Mouse (Mus musculus): ENCODE results near the gene Prtg. TPM values are rescaled to one million over a fixed set of nuclear protein-coding genes. Genes with fewer than 3 reads are reported as not detected.

The Prtg gene
- total and polyA plus RNA-seq, 2 experiments from 2014 or later = 0.32 to 0.93 TPM

GRCm38 (mm10) chr9:72931166-72931790, 124.6 kb downstream of the Prtg start:
- no peak overlapping the region for H3K4me2 ChIP-seq (ENCODE audit: low read depth, low read length, poor library complexity, severe bottlenecking)
- H3K36me3 ChIP-seq (ENCODE audit: insufficient read depth, low read length) = no peaks in the 10 kb centered on the region
- no peak overlapping the region for H3K4me3 ChIP-seq (ENCODE audit: low read depth, low read length)
- no peaks in the 10 kb centered on the region for H3K9me3 ChIP-seq (ENCODE audit: low read length)
- DNase-seq (ENCODE audit: low spot score) (no peak), ATAC-seq (ENCODE audit: low FRiP score) (no peak)
- H3K4me1 ChIP-seq (ENCODE audit: insufficient read depth, low read length) = peaks cover 6% of the 10 kb centered on the region
- no peaks in the 10 kb centered on the region for H3K27me3 ChIP-seq (ENCODE audit: insufficient read depth, low read length)
- no peak overlapping the region for H3K9ac ChIP-seq (replicated peaks; ENCODE audit: low read length, poor library complexity, severe bottlenecking)
- TF ChIP-seq CTCF (IDR thresholded peaks at IDR 0.05) = no peak
- no peak overlapping the region for H3K27ac ChIP-seq (ENCODE audit: low read depth, low read length)
- 85% methylated on average over 13 of the region's 13 CpGs for WGBS

- H3K4me2 ChIP-seq (ENCODE audit: low read depth, low read length, poor library complexity, severe bottlenecking) = no peak overlapping the region
- no peaks in the 10 kb centered on the region for H3K27me3 ChIP-seq (ENCODE audit: insufficient read depth, low read length)
- H3K4me1 ChIP-seq (ENCODE audit: insufficient read depth, low read length) = no peaks in the 10 kb centered on the region
- WGBS = 89% methylated on average over 4 of the region's 4 CpGs
- H3K4me3 ChIP-seq (ENCODE audit: low read depth, low read length) = no peak overlapping the region
- no peak for ATAC-seq (ENCODE audit: low FRiP score)
- H3K36me3 ChIP-seq (ENCODE audit: insufficient read depth, low read length) = no peaks in the 10 kb centered on the region
- TF ChIP-seq CTCF (IDR thresholded peaks at IDR 0.05) = 0 out of 2 replicates have a peak, but pooled peaks have one; percentile 18
- H3K9ac ChIP-seq (replicated peaks; ENCODE audit: low read length, poor library complexity, severe bottlenecking) = no peak overlapping the region
- H3K9me3 ChIP-seq (ENCODE audit: low read length) = no peaks in the 10 kb centered on the region
- H3K27ac ChIP-seq (ENCODE audit: low read depth, low read length) = no peak overlapping the region
- no peak for DNase-seq (ENCODE audit: low spot score)
Measured at GRCm38 (mm10) chr9:72935309-72935708, 128.6 kb downstream of the Prtg start.

GRCm38 (mm10) chr9:72936301-72936700, 129.6 kb downstream of the Prtg start:
- Histone ChIP-seq H3K27me3 (ENCODE audit: insufficient read depth, low read length) (no peaks in the 10 kb centered on the region), H3K4me1 (ENCODE audit: insufficient read depth, low read length) (no peaks in the 10 kb centered on the region), H3K9ac (replicated peaks; ENCODE audit: low read length, poor library complexity, severe bottlenecking) (no peak overlapping the region), H3K4me2 (ENCODE audit: low read depth, low read length, poor library complexity, severe bottlenecking) (no peak overlapping the region), H3K36me3 (ENCODE audit: insufficient read depth, low read length) (no peaks in the 10 kb centered on the region), H3K9me3 (ENCODE audit: low read length) (no peaks in the 10 kb centered on the region), H3K4me3 (ENCODE audit: low read depth, low read length) (no peak overlapping the region), H3K27ac (ENCODE audit: low read depth, low read length) (no peak overlapping the region)
- ATAC-seq (ENCODE audit: low FRiP score) (no peak), DNase-seq (ENCODE audit: low spot score) (no peak)
- WGBS = 72% methylated on average over 2 of the region's 2 CpGs
- no peak for TF ChIP-seq CTCF (IDR thresholded peaks at IDR 0.05)

- TF ChIP-seq CTCF (IDR thresholded peaks at IDR 0.05) = peak; percentile 49
- Histone ChIP-seq H3K4me1 (ENCODE audit: insufficient read depth, low read length) (no peaks in the 10 kb centered on the region), H3K36me3 (ENCODE audit: insufficient read depth, low read length) (peaks cover 11% of the 10 kb centered on the region), H3K27ac (ENCODE audit: low read depth, low read length) (no peak overlapping the region), H3K9me3 (ENCODE audit: low read length) (no peaks in the 10 kb centered on the region), H3K4me3 (ENCODE audit: low read depth, low read length) (no peak overlapping the region), H3K4me2 (ENCODE audit: low read depth, low read length, poor library complexity, severe bottlenecking) (no peak overlapping the region), H3K9ac (replicated peaks; ENCODE audit: low read length, poor library complexity, severe bottlenecking) (no peak overlapping the region), H3K27me3 (ENCODE audit: insufficient read depth, low read length) (no peaks in the 10 kb centered on the region)
- WGBS = 62% methylated on average over 3 of the region's 3 CpGs
- ATAC-seq (ENCODE audit: low FRiP score) (no peak), DNase-seq (ENCODE audit: low spot score) (no peak)
Measured at GRCm38 (mm10) chr9:72943424-72943823, 136.8 kb downstream of the Prtg start.

DNA sequence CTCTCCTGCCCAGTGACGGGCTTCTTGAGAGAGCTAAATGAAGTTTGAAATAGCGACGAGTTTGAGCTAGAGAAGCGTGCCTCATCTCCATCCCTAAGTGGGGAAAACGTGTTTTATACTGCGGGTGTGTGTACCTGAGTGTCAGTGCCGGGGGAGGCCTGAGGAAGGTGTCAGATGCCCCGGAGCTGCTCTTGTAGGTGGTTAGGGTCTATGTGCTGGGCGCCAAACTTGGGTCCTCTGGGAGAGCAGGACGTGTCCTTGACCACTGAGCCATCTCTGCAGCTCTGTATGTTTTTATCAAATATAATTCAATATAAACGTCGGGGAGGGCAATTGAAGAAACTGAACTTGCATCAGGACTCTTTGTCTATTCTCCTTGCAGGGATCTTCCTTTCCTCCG, 137.6 kb downstream of the Prtg start:
- H3K9me3 ChIP-seq (ENCODE audit: low read length) = no peaks in the 10 kb centered on the region
- H3K27me3 ChIP-seq (ENCODE audit: insufficient read depth, low read length) = no peaks in the 10 kb centered on the region
- no peak overlapping the region for H3K4me3 ChIP-seq (ENCODE audit: low read depth, low read length)
- H3K4me2 ChIP-seq (ENCODE audit: low read depth, low read length, poor library complexity, severe bottlenecking) = no peak overlapping the region
- ATAC-seq (ENCODE audit: low FRiP score) = no peak
- H3K36me3 ChIP-seq (ENCODE audit: insufficient read depth, low read length) = peaks cover 11% of the 10 kb centered on the region
- no peak overlapping the region for H3K9ac ChIP-seq (replicated peaks; ENCODE audit: low read length, poor library complexity, severe bottlenecking)
- 93% methylated on average over 13 of the region's 13 CpGs for WGBS
- no peak overlapping the region for H3K27ac ChIP-seq (ENCODE audit: low read depth, low read length)
- no peak for TF ChIP-seq CTCF (IDR thresholded peaks at IDR 0.05)
- DNase-seq (ENCODE audit: low spot score) = no peak
- H3K4me1 ChIP-seq (ENCODE audit: insufficient read depth, low read length) = no peaks in the 10 kb centered on the region

GRCm38 (mm10) chr9:72947010-72947409, 140.3 kb downstream of the Prtg start:
- Histone ChIP-seq H3K4me2 (ENCODE audit: low read depth, low read length, poor library complexity, severe bottlenecking) (no peak overlapping the region), H3K9ac (replicated peaks; ENCODE audit: low read length, poor library complexity, severe bottlenecking) (no peak overlapping the region), H3K4me3 (ENCODE audit: low read depth, low read length) (no peak overlapping the region), H3K27ac (ENCODE audit: low read depth, low read length) (no peak overlapping the region), H3K27me3 (ENCODE audit: insufficient read depth, low read length) (no peaks in the 10 kb centered on the region), H3K9me3 (ENCODE audit: low read length) (no peaks in the 10 kb centered on the region), H3K4me1 (ENCODE audit: insufficient read depth, low read length) (no peaks in the 10 kb centered on the region), H3K36me3 (ENCODE audit: insufficient read depth, low read length) (peaks cover 11% of the 10 kb centered on the region)
- ATAC-seq (ENCODE audit: low FRiP score) = no peak
- no peak for DNase-seq (ENCODE audit: low spot score)
- peak; percentile 38 for TF ChIP-seq CTCF (IDR thresholded peaks at IDR 0.05)
- 93% methylated on average over 1 of the region's 1 CpGs for whole genome bisulfite sequencing

All from midbrain, postnatal 0 days (tissue).